Mouse (Mus musculus) c-Kit-positive CD71-positive TER-119-negative erythroid progenitor cells, embryonic 14.5 days (primary cell): ENCODE measurements around the gene A630089N07Rik.

Experiments
- DNase-seq: peaks from one replicate; pipeline ENCODE4 v3.0.0-alpha.2; 2013; ENCODE audit warnings: low read depth

A630089N07Rik gene

DNA sequence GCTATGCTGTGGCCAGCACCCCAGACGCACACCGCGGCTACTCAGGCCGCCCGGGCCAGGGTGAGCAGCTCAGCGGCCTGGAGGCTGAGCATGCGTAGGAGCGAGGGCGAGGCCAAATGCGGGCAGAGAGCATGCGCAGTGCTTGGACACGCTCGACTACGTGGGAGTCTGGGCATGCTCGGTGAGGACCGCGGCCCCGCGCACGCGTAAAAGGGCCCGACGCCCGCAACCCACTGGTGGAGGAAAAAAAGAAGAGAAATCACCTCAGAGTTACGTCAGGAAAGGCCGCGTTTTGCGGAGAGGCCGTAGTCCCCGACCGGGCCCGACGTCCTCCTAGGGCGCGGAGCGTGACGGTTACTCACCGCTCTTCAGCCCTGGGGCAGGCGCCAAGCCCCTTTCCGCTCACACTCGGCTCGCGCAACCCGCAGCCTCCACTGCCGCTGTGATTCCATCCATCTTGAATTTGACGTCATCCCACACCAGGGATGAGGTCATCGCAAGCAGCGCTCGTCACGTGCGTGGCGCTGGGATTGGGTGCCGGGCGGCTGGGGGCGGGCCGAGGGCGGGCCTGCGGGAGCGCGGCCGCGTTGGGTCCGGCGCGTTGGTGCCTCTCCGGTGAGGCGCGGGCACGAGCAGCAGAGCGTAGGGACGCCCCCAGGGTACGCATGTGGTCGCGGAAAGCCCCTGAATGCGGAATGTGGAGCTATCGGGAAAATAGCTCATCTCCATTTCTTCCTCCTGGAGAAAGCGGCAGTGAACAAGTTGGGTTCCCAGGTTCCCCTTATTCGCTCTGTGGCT, 119.9 kb downstream of the A630089N07Rik start, which contains the start of the genes C2cd2 and Zbtb21:
Gene C2cd2, minus strand, starts transcription at position 448 of the 798 bp plus-strand sequence.
Gene Zbtb21, minus strand, starts transcription at position 472 of the 798 bp plus-strand sequence.
- peak; percentile 89 for DNase-seq

DNA sequence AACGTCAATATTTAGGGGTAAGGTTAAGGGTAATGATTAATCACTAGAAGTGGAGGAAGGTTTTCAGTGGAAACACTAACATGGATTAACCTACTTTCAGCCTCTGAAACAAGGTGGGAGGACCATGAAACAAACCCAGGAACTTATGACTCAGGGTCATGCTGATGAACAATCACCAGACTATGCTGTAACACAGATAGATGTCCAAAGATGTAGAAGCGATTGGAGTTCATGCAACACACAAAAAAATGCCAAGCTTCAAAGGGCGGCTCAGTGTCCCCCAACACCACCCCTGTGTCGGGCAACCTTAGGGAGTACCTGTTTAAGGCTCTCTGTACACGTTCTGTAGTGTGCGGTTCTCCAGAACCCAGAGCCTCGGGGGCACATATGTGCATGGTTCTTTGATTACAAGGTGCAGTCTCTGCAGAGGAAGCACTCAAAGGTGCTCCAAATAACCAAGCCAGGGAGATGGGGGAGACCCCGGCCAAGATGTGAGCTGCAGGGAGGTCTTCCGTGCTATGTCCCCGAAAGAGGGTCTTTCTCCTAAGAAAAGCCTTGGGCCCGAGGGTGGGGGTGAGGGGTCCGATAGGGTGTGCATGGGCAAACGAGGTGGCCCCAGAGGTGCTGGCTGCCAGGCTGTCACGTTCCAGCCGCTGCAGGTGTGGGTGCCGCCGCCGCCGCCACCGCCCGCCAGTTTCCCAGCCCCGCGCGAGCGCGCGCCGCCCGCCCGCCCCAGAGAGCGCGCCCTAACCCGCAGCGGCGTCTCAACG, 120.7 kb downstream of the A630089N07Rik start:
- DNase-seq = no peak

DNA sequence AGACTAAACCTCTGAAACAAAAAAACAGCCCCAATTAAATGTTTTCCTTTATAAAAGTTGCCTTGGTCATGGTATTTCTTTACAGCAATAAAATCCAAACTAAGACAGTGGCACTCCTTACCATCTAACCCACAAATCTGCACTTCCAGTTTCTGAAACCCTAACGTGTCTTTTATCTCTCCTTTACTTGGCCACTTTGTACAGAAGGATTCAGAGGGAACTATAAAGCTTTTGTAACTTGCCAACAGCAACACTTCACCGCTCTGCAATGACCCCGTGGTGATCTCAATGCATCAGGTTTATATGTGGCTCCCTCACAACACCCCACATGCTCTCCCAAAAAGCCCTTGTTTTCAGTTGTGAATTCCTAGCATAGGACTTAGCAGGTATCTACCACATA, 121.9 kb downstream of the A630089N07Rik start:
- no peak for DNase-seq

DNA sequence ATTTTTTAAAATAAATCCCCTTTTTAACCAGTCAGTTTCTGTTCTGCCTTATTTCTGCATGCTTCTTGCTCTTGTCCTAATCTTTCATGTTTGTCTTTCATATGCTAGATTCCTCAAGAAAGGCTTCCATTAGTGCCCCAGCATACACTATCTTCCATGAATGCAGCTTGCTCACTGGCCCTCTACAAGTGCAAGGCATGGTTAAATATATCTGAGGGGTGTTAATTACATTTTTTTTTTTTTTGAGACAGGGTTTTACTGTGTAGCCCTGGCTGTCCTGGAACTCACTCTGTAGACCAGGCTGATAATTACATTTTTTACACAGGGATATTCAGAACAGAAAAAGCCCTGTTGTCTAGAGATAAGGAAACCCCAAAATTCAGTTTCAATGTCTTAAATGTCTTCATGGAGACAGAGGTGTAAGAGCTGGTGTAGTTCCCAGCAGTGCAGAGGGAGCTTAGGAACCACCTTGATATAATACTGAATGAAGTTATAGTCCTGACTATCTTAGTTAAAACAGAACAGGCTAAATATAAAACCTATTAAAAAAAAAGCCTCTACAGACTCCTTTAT, 123.8 kb downstream of the A630089N07Rik start:
- DNase-seq = no peak

DNA sequence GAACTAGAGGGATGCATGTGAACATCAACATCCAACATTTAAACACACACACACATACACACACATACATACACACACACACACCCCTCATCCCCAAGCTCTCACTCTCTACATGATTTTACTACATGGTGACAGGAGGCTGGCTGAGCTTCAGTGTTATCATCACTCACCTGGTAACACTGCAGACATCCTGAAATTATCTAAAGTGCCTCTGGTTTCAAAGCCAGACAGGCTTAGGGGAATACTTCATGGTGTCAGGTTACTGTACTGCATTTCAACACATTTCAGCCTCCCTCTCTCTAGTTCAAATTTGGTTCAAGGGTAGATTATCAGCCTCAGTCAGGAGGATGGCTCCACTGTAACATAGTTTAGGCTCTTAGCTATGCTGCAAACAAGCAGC, 124.6 kb downstream of the A630089N07Rik start:
- DNase-seq = no peak

DNA sequence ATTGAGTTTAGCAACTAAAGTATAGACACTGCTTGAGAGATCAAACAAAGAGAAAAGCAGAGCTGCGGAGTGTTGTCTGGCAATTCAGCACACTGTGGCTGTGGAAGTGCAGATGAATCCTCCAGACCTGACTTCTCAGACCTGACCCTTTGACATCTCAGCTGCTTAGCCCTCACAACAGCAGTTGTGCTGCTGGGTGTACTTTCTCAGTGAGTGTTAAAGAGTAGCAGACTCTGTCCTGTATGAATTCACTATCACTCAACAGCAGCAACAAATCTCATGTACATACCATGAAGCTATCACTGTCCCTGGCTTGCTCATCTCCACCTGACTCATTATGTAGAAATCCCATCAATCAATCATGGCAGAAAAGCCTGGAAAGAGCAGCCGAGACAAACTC, 126.2 kb downstream of the A630089N07Rik start:
- DNase-seq = no peak

DNA sequence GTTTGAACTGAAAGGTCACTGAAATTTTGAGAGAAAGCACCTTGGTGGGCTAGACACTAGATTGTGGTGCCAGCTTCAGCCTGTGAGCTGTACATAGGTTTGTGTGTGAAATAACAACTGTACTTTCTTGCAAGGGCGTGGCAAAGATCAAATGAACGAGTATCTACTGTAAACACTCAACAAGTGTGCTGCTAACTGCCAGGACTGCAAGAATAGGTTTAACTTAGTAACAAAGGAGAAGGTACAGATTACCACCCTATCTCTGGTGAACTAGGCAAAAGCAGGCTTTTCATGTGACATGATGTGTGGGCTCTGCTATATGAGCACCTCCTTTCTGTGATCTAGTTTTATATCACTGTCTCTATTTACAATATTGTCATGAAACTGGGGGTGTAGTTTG, 128.9 kb downstream of the A630089N07Rik start:
- no peak for DNase-seq

DNA sequence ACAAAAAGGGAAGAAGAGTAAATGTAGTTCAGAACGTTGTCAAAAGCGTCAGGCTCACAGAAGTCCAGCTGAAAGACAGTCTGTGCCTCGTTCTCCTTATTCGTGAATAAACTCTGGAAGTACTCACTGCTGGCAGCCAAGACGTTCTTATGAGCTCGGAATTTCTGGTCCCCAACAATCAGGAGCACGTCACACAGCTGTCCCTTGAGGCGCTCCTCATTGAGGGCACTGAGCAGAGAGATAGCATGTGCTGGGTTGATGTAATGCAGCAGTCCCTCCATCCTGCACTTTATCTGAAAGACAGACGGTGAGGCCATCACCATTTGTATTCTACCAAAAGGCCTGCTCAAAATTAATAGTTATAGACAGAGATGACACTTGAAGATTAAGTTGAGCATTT, 129.4 kb downstream of the A630089N07Rik start:
- DNase-seq = no peak

DNA sequence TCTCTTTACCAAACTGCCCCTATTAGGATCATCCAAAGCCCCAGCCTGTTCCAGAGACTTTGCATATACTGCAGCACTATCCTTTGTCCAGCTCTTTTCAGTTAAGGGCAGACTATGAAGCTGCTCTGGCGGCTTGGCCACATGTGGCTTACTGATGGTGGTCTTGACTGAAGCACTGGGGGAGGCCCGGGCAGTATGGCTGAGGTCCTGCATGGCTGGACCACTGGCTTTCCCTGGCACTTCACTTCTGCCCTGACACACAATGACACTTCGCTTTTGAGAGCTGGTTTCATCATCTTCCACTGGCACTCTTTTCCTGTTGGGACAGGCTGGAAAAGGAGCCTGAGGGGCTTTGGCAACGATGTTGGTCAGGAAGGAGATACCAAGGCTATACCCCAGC, 129.9 kb downstream of the A630089N07Rik start:
- no peak for DNase-seq
